Mouse (Mus musculus) ES-CJ7 (cell line): ENCODE measurements around the gene Paip2b.
"Not testable (repeated sequence)": the region's sequence is repeated elsewhere in the genome, so short reads cannot be mapped to it uniquely, and the experiment has no call there.

ENCODE experiments used
- DNase-seq: peaks from one replicate; pipeline ENCODE4 v3.0.0; 2011; ENCODE audit warnings: low read depth, low spot score

The Paip2b gene

GRCm38 (mm10) chr6:83831606-83832123 is at the start of gene Paip2b:
Gene Paip2b (minus strand): TSS chr6:83831741.
- DNase-seq = peak; percentile 100

DNA sequence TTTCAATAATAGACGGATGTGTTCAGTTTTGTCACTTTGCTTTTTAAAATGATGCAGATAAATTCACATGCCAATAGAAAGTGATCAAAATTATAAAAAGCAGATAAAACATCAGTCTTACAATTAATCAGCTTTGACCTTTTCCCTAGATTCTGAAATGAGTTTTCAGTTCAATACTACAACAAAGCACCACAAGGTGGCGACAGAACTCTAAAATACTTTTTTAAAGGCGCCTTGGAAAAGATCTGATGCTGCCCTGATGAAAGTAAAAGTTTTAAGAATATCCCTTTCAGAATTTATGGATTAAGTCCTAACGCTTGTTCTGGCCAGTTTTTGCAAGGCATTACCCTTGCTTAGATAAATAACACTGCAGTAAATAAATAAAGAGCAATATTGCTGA is 48.3 kb upstream of the Paip2b start:
- DNase-seq = peak; percentile 69

DNA sequence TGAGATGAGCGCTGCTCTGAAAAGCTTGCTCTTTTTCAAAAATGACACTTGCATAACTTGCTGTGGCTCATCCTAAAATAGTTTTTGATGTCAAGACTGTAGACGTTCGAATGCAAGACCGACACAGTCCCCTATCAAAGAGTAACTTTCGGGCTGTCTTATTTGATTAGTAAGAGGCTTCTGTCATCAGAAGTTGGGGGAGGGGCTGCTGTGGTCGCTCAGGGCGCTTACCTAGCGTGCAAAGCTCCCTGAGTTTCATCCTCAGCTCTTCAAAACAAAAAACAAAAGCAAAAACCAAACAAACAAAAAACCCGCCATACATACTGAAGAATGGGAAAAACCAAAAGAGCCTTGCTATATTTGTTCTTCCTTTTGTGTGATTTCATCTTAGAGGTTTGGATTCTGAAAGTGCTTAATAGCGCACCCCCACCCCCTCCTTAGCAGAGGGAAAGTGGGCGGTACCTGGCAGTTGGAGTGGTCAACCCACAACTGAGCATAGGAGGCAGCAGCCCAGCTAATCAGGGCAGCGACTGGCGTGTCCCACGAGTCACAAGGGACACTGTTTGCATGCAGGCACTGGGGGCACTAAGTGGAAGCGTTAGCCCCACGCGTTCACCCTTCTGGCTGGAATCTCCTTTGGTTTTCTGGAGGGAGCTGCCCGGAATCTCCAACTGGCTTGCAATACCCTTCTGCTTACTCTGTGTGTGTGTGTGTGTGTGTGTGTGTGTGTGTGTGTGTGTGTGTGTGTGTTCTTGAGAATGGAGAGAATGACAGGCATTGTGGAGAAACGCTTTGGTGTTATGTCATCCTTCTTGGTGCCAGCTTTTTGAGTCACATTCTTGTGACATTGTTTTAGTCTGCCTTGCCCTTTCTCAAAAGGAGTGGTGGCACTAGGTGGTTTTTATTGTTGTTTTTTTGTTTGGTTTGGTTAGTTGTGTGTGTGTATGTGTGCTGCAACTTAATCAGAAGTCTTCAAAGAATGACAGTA is 36.4 kb upstream of the Paip2b start:
- peak; percentile 31 for DNase-seq

- DNase-seq = peak; percentile 90
These were observed 35.5 kb upstream of the Paip2b start, which contains the start of gene Zfp638 for GRCm38 (mm10) chr6:83866954-83867597. Gene Zfp638 (plus strand): TSS chr6:83867109.

- no peak for DNase-seq
These were observed 34.9 kb upstream of the Paip2b start for GRCm38 (mm10) chr6:83866423-83866822.

DNA sequence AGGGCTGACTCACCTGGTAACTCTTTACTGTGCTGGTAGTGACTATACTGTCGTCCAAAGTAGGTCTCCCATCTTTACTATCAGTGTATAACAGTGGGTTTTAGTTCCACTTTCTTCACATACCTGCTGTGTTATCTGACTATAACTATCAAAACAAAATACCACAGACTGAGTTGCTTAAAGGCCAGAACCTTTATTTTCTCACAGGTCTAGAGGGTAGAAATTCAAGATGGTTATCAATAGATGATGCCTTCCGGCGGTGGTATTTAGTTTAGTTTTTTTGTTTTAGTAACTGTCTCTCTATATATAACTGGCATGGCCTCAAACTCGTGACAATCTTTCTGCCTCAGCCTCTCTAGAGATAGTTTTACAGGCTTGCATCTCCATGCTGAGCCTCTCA is 32.0 kb upstream of the Paip2b start:
- no peak for DNase-seq

- no peak for DNase-seq
These were observed 28.5 kb upstream of the Paip2b start for GRCm38 (mm10) chr6:83860033-83860432.

DNA sequence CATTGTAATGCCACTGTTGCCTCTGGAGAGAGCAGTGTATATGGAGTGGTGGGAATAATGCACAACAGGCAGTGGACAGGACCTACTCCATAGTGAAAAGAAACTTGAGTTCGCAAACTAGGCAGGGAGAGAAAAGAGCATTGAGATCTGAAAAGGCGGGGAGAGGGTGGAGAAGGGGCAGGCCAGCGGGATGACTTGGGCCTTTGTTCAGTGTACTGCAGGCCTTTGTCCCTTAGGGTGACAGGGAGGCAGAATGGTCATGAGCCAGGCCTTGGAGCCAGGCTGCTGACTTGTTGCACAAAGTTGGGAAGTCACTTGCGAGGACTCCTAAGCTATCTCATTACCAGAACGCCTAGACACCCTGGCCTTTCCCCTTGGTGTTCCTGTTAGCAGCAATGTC is 25.9 kb upstream of the Paip2b start:
- no peak for DNase-seq

DNA sequence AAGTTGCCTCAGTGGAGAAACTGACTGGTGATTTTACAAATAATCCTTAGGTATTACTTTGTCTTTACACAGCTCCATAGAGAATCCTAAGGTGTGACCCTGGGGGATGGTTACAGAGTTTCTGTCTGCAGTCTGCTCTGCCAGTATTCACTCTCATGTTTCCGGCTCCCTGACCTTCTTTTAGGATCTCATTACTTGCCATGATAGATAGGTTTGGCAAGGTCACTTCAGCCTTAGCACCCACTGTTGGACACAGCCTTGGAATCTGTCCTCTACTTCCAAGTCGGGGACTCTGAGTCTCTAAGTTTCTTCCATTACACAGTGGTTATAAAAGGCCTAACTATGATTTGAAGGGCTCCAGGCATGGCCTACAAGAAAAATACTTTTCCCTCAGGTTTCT is 17.9 kb upstream of the Paip2b start:
- DNase-seq = no peak

DNA sequence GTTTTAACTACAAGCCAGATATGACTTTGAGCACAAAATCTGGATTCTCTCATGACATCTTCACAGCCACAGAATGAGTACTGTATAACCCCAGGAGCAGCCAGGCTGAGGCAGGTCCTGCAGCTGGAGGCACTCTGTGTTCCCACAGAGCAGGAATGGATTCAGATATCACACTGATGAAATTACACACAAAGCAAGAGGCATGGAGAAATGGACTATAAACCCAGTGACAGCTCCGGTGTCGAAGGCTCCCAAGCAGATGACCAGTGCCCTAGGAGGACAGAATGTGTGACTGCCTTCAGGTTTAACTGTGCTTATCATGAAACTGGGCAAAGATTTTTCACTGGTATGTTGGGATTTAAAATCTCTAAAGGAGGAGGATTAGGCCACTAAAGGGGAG is 14.6 kb upstream of the Paip2b start:
- DNase-seq = no peak

GRCm38 (mm10) chr6:83844913-83845312 is 13.4 kb upstream of the Paip2b start:
- DNase-seq = no peak

GRCm38 (mm10) chr6:83840086-83840485 is 8.5 kb upstream of the Paip2b start:
- peak; percentile 29 for DNase-seq

- DNase-seq = peak; percentile 65
These were observed 6.5 kb upstream of the Paip2b start for GRCm38 (mm10) chr6:83838046-83838445.

DNA sequence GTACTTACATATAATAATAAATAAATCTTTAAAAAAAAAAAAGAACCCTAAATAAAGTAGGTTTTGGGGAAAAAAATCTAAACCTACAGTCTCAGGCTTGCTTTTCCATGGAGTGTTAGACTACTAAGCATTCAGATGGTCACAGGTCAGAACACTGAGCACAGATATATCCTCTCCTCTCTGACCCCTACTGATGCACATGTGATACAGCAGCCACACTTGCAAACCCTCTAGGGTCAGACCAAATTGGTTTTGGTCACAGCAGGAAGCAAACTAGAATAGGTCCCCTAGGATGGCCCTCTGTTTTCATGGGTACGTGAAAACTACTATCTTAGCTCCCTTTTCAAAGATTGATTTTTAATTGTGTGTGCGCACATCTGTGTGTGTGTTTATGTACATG is 5.3 kb upstream of the Paip2b start:
- peak; percentile 45 for DNase-seq

DNA sequence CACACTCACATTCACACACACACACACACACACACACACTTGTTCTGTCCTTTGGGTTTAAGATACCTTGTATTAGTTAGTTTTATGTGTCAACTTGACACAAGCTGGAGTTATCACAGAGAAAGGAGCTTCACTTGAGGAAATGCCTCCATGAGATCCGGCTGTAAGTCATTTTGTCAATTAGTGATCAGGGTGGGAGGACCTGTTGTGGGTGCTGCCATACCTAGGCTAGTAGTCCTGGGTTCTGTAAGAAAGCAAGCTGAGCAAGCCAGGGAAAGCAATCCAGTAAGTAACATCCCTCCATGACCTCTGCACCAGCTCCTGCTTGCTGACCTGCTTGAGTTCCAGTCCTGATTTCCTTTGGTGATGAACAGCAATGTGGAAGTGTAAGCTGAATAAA is 852 bp upstream of the Paip2b start:
- not testable (repeated sequence) for DNase-seq

GRCm38 (mm10) chr6:83830941-83831605 is 468 bp downstream of the Paip2b start:
- peak; percentile 65 for DNase-seq

DNA sequence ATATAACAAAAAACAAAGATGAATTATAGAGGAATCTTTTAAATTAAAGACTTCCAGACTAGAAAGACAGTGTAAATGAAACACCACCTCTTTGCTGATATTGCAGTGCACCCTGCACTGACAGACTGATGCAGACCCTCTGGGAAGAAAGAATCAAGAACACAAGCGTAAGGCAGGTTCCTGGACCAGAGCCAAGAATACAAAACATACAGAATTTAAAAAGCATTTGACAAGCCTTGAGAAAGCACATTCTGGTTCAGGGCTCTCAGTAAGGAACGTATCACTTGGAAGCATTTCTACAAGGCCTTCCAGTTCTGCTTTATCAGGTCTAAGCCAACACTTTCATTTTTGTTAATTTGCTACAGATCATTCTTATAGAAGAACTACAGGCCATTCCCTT is 9.7 kb downstream of the Paip2b start:
- no peak for DNase-seq

DNA sequence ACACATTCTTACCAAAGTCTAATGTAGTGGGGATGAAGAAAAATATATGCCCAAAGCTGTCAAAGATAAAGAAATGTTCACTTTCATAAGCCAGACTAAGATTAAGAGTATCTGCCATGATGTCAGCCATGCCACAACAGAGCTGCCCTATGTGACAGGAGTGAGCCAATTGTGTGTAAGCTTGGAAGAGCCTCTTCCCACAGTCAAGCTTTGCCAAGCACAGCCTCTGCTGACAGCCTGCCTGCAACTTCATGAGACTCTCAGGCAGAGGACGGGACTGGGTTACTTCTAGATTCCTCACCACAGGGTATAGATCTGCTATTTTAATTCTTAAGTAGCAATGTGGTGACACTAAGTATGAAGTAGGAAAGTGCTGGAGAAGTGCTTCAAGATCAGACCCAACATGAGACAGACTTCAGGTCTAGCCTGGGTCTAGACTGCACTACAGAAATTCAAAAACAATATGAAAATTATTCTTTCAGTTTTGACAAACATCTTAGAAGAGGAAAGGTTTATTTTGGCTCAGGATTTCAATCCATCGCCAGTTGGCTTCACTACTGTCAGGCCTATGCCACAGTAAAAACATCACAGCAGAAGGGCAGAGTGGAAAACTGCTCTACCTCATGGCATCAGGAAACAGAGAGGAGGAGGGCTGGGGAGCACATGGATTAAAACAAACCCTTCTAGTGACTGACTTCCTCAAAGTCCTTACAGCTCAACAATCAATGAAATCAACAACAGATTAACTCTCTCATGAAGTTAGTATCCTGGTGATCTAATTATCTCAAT is 10.6 kb downstream of the Paip2b start:
- no peak for DNase-seq

DNA sequence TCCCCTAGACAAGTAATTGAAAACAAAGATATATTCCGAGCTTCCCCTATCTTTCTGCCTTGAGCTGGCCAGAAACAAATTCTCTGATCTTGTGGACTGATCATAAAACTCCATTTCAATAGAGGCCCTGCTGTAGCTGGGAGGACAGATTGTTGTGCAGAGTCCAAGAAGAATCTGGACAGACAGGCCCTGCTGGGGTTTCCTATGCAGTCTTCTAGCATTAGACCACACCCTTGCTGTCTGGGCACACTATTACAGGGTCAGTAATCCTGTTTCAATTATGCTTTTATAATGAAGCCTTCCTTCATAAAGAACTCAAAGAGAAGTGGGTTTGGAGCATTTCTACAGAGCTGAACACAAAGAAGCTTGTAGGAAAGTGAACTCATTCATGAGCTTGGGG is 12.5 kb downstream of the Paip2b start:
- DNase-seq = no peak

GRCm38 (mm10) chr6:83815801-83816200 is 15.7 kb downstream of the Paip2b start:
- DNase-seq = peak; percentile 51

DNA sequence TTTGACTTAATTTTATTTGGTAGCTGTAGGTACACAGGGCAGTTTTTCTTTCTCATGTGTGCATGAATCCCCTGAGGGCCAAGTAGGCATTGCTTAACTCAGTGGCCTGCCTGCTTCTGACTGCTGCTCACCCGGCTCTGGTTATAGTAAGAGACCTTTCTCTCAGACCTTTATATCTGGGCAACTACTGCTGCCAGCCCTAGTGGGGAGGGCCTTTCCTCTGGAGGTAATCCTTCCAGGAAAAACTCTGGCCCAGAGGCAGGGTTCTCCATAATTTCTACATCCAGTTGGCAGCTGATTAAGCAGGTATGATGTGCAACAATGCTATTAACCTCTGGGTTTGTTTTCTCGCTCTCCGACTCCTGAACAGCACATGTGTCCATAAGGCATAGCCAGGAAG is 28.7 kb downstream of the Paip2b start:
- no peak for DNase-seq
